Mouse (Mus musculus): ENCODE measurements around the gene Ctdspl2. TPM values are rescaled to one million over a fixed set of nuclear protein-coding genes. Genes with fewer than 3 reads are reported as not detected.
A peak's percentile ranks its signal among the peaks of the same experiment; 100 is the strongest.
"Not testable (repeated sequence)": the region's sequence is repeated elsewhere in the genome, so short reads cannot be mapped to it uniquely, and the experiment has no call there.

Gene Ctdspl2
- 3.1 and 4.8 TPM in 2 replicates for polyA plus RNA-seq (2012; rRNA removed)

GRCm38 (mm10) chr2:121955765-121956223 is at the start of gene Ctdspl2, which contains the start of gene Mageb3:
Gene Ctdspl2 (plus strand): TSS chr2:121956001.
Gene Mageb3 (minus strand): TSS chr2:121956092.
- 1% methylated on average over 48 of the region's 48 CpGs for WGBS
- DNase-seq (ENCODE audit: low read depth, low spot score) = peak; percentile 77

DNA sequence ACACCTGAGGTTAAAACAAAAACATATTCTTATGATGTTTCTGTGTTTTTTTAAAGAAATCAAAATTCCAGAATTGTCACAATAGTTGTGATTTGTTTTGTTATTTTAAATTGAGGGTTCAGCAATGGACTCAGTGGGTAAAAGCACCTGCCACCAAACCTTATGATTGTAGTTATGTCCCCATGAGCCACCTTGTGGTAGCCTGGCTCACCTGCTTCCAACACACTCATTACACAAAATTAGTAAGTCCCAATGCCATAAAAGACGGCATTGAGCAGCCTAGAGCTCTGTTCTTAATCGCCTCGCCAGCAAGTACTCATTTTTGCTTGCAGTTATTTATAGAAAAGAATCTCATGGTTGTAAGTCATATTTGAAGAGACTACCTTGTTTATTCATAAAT is 45.8 kb upstream of the Ctdspl2 start:
- 70% methylated on average over 3 of the region's 3 CpGs for WGBS
- no peak for DNase-seq (ENCODE audit: low read depth, low spot score)

DNA sequence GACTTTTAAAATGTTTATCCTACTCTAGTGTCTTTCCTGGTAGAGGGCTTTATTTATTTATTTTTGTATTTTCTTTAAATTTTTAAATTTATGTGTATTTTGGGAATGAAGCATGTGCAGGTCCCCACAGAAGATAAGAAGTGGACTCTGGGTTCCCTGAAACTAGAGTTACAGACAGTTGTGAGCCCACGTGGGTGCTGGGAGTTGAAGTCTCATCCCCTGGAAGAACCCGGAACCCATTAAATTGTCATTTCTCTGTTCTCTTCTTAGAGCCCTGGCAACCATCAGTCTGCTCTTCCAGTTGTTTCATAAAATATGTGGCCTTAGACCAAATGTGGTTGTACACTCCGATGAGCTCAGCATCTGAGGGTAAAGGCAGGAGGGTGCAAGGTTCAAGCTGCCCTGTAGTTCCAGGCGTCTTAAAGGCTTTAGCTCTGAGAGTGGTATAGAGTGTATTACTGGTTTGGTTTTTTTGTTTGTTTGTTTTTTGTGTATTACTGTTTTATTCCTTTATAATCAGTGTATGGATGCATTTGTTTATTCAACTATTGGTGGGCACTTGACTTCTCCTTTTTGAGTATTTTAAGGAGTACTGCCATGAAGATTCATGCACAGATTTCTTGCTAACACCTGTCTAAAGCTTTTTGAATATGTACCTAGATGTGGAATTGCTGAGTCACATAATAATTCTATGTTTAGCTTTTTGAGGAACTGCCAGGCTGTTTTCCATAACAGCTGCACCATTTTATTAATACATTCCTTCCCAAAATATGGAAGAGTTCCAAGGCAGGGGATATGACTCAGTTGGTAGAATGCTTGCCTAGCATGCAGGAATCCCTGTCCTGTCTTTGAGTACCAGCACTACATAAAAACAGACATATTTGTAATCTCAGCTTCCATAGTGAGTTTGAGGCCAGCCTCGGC is 39.5 kb upstream of the Ctdspl2 start:
- DNase-seq (ENCODE audit: low read depth, low spot score) = no peak
- WGBS = 72% methylated on average over 5 of the region's 5 CpGs

- DNase-seq (ENCODE audit: low read depth, low spot score) = not testable (repeated sequence)
- WGBS = 48% methylated on average over 2 of the region's 2 CpGs
These were observed 18.2 kb upstream of the Ctdspl2 start for GRCm38 (mm10) chr2:121937624-121938023.

- WGBS = 71% methylated on average over 3 of the region's 3 CpGs
- no peak for DNase-seq (ENCODE audit: low read depth, low spot score)
These were observed 12.4 kb upstream of the Ctdspl2 start for GRCm38 (mm10) chr2:121943364-121943763.

DNA sequence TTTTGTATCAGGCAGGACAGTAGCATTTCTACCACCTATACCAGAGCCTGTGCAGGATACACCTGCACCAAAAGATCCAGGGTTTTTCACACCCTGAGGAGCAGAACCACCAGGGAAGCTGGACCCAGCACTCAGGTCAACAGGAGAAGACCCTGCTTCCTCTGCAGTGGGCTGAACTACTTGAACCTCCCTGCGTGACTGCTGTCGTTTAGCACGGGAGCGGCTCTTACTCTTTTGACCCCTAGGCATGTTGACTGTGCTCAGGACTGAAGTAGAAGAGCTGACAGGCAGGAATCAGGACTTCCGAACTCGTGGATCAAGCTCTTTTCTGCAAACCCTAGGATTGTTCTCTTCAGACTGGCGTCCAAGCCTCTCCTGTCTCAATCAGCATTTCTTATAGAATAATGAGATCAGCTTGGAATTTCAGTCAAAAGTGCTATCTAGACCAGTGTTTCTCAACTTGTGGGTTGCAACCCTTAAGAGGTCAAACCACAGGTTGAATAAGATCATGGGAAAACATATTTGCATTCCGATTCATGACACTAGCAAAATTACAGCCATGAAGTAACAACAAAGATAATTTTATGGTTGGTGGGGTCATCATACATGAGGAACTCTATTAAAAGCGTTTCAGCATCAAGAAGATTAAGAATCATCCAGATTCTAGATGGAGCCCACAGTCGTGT is 687 bp upstream of the Ctdspl2 start:
- 26% methylated on average over 10 of the region's 10 CpGs for WGBS
- no peak for DNase-seq (ENCODE audit: low read depth, low spot score)

DNA sequence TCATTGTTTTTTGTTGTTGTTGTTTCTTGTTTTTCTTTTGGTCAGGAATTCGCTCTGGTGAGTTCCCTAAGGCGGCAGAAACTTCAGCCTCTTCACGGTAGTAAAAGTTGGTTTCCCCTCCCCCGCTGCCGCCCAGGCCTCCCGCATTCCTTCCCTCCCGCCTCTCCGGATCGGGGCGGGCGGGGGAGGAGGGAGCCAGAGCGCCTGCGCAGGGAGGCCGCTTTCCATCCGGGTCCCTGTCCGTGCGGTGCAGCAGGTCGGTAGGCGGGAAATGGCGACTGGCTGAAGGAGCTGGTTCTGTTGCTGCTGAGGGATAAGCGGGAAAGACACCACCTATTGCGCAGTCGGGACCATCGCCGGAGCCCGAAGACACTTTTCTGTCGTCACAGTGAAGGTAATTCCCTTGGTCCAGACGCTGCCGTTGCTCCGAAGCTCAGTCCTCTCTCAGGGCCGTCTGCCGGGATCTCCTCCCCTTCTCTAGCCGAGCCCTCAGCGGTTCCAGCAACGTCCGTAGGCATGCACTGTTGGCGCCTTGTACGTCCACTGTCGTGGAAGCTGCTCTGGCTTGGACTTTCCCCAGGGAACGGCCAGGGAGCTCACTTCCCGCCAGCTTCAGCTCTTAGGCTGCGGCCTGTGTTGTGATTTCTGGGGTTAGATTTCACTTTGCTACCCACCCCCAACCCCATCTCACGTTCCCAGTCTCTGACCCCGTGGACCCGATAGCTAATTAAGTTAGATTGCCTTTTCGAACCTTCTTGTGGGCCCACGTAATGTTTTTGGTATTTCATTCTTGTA is 620 bp downstream of the Ctdspl2 start:
- under 1% methylated on average over 47 of the region's 47 CpGs for WGBS
- DNase-seq (ENCODE audit: low read depth, low spot score) = peak; percentile 78

- 2% methylated on average over 8 of the region's 8 CpGs for WGBS
- no peak for DNase-seq (ENCODE audit: low read depth, low spot score)
These were observed 1.5 kb downstream of the Ctdspl2 start for GRCm38 (mm10) chr2:121957216-121957792.

DNA sequence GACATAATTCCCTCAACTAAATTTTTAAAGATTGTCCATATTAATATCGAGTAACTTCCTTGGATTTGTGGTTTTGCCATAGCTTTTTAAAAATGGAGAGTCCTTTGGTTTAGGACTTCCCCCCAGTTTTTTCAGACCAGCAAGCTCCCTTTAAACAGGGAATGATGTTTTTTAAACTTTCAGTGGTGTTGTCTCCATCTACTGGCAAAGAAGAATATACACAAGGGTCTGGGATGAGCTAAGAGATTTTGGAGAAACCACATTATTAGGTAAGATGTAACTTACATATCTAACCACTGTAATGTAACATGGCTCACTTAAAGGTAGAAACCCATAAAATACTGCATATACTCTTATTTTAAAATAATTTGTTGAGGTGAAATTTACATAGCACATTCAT is 39.9 kb downstream of the Ctdspl2 start:
- WGBS = 84% methylated on average over 1 of the region's 1 CpGs
- no peak for DNase-seq (ENCODE audit: low read depth, low spot score)

DNA sequence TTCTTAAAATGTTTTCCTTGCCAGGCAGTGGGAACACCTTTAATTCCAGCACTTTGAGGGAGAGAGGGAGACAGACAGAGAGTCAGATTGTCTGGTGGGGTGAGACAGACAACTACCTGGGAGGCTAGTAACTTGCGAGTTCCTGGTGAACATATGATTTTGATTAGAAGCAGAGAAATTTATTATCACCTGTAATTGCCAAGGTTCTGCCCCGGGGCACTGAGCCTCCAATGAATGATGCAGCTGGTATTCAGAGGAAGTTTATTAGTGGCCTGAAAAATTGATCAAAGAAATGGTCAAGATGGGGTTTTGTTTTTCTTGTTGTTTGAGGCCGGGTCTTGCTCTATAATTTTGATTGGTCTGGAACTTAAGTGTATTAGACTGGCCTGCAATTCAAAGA is 53.0 kb downstream of the Ctdspl2 start:
- DNase-seq (ENCODE audit: low read depth, low spot score) = no peak
- WGBS = 90% methylated on average over 3 of the region's 3 CpGs

GRCm38 (mm10) chr2:122011441-122011840 is 55.6 kb downstream of the Ctdspl2 start:
- DNase-seq (ENCODE audit: low read depth, low spot score) = no peak
- 72% methylated on average over 7 of the region's 7 CpGs for WGBS

DNA sequence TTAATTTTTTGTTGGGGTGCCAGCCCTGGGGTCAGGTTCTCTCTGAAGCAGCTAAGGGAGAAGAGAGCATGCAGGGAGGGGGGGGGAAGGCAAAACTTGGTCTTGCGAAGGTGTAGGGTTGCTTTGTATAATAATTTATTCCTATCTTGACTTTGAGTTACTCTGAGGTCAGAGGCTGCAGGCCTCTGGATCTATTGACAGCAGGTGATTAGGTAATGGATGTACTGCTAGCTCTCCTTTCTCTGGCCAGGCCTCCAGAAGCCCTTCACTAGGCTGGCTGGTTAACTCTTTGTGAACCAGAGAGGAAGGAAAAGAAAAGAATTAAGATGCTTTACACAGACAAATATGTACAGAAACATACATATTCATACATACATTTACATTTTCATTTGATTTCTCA is 62.9 kb downstream of the Ctdspl2 start:
- WGBS = 73% methylated on average over 1 of the region's 1 CpGs
- no peak for DNase-seq (ENCODE audit: low read depth, low spot score)

- DNase-seq (ENCODE audit: low read depth, low spot score) = no peak
- 79% methylated on average over 2 of the region's 2 CpGs for WGBS
These were observed 66.5 kb downstream of the Ctdspl2 start for GRCm38 (mm10) chr2:122022284-122022683.

DNA sequence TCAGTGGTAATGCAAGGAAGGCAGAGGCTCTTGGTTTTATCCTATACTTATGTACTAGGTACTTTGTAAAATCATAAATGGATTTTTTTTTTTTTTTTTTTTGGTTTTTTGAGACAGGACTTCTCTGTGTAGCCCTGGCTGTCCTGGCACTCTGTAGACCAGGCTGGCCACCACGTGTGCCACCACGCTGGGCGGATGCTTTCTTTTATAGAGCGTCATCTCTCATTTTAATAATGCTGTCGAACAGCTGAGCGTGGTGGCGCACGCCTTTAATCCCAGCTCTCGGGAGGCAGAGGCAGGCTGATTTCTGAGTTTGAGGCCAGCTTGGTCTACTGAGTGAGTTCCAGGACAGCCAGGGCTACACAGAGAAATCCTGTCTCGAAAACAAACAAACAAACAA is 71.3 kb downstream of the Ctdspl2 start:
- 91% methylated on average over 10 of the region's 10 CpGs for WGBS

DNA sequence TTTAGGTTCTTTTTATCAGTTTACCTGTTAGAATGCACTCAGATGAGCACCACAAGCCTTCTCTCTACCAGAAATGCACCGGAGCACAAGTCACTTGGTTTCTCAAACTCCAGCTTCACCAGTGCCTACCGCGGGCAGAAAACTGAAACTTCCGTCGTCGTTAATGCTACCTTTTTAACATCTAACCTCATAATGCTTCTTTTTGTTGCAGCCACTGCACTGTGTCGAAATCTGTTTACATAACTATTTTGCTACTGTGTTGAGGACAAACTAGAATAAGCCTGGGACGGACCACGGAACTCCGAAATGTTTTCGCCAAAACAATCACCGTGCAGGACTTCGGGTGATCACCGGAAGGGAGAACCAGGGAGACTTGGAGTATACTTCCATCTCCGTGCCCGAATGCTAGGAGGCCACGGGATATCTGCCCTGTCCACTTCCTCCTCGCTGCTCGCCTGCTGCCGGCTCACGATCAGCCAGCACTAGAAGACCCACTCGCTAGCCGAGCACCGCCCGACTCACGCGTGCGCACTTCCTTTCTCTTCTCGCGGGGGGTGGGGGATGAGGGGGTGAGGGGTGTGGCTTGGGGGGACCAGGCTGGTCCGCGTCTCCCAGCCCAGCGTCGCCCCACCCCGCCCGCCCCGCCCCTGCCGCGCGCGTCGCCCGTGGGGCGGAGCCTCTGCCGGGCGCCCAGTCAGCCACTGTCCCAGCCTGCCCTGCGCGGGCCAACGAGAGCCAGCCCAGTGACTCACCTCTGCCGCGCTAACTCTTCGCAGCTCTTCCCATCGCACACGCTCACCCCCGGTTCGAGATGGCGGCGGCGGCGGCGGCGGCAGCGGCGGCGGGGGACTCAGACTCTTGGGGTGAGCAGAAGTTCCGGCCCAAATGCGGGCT is 72.3 kb downstream of the Ctdspl2 start, which contains the start of gene Eif3j1:
Gene Eif3j1 (plus strand): TSS at position 685 of the 894 bp plus-strand sequence.
- peak; percentile 60 for DNase-seq (ENCODE audit: low read depth, low spot score)
- WGBS = under 1% methylated on average over 65 of the region's 67 CpGs

More for the DNA sequence above, 71.3 kb downstream of the Ctdspl2 start:
- not testable (repeated sequence) for DNase-seq (ENCODE audit: low read depth, low spot score)

DNA sequence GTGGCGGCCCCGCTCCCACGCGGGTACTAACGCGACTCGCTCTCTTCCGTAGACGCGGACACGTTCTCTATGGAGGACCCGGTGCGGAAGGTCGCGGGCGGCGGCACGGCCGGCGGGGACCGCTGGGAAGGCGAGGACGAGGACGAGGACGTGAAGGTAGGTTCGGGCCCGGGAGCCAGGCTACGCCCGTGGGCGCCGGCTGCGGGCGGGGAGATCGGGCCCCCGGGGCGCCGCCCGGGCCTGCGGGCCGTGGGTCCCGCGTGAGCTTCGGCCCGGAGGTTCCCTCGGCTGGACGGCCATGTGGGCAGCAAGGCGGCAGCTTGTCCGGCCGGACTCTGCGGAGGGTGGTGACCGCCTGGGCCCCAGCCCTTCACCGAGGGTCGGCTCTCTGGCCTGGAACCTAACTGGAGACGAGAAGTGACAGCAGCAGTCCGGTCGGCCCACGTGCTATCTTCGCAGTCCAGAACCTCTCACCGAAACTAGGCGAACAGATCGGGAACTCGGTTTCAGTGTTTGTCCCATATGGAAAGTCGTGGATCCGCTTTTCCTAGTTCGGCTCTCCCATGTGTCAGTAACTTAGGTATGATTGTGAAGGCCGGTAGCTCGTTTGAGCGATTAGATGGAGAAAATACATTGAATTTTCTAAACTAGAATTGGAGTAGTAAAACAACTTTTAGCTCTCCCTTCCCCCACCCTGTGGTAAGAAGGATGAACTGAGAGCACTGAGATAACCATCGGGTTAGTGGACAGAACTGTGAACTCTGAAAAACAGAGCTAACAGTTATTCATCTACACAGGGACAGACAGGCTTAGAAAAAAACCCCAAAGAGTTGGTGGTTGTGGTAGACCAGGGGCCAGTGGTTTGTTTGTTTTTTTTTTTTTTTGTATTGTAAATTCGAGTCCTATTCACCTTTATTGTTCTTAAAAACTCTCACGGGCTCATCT is 73.2 kb downstream of the Ctdspl2 start:
- peak; percentile 28 for DNase-seq (ENCODE audit: low read depth, low spot score)
- WGBS = under 1% methylated on average over 71 of the region's 71 CpGs

- WGBS = 85% methylated on average over 5 of the region's 6 CpGs
- no peak for DNase-seq (ENCODE audit: low read depth, low spot score)
These were observed 76.2 kb downstream of the Ctdspl2 start for GRCm38 (mm10) chr2:122031970-122032369.

Measured in large intestine, adult 2 months (tissue).